In genomic region chr14:77975702-77976101, GRCm38 (mm10) we compare ENCODE assay signal across 28 mouse cellular contexts.
A peak's percentile ranks its signal among the peaks of the same experiment; 100 is the strongest.
DNase-seq lines count a peak whose midpoint lies in the region; ATAC-seq and TF ChIP-seq lines count a peak whose summit lies in the region.
"Had no signal": no experiment of that assay in that cellular context is flagged by ENCODE, and none has a peak within 500 bp of the region (broad histone marks: within the 10 kb centered on the region; RNA-seq: fewer than 3 reads in every experiment).

No protein-coding gene starts in this region.

- no peaks in the 10 kb centered on the region for H3K9me3 ChIP-seq in kidney, postnatal 0 days (replicated peaks; ENCODE audit: low read length)
- no peaks in the 10 kb centered on the region for H3K9me3 ChIP-seq in midbrain, embryonic 11.5 days (ENCODE audit: control insufficient read depth, low read length)
- H3K9me3 ChIP-seq in midbrain, embryonic 16.5 days (replicated peaks; ENCODE audit: control insufficient read depth, low read length, poor library complexity, severe bottlenecking): no peaks in the 10 kb centered on the region
- H3K9me3 ChIP-seq in forebrain, embryonic 11.5 days (ENCODE audit: control insufficient read depth, low read length): no peaks in the 10 kb centered on the region
- H3K9me3 ChIP-seq: forebrain, embryonic 10.5 days; heart, embryonic 15.5 days; intestine, embryonic 15.5 days; limb, embryonic 15.5 days; liver, embryonic 15.5 days; midbrain, embryonic 13.5 days; neural tube, embryonic 12.5 days had no signal

- no peak overlapping the region for H3K27ac ChIP-seq in kidney, postnatal 0 days
- H3K27ac ChIP-seq in midbrain, embryonic 11.5 days (ENCODE audit: low read depth, low read length): no peak overlapping the region
- H3K27ac ChIP-seq in midbrain, embryonic 16.5 days (ENCODE audit: low read length): no peak overlapping the region
- H3K27ac ChIP-seq in forebrain, embryonic 11.5 days (ENCODE audit: low read depth, low read length): no peak overlapping the region
- H3K27ac ChIP-seq: forebrain, embryonic 10.5 days; heart, embryonic 15.5 days; intestine, embryonic 15.5 days; liver, embryonic 15.5 days; midbrain, embryonic 13.5 days; neural tube, embryonic 12.5 days had no signal

- 57% methylated on average over 8 of the region's 8 CpGs for WGBS in kidney, postnatal 0 days
- WGBS in midbrain, embryonic 11.5 days: 90% methylated on average over 8 of the region's 8 CpGs
- WGBS in midbrain, embryonic 16.5 days: 85% methylated on average over 8 of the region's 8 CpGs
- WGBS in forebrain, embryonic 11.5 days: 85% methylated on average over 8 of the region's 8 CpGs

- no peak for TF ChIP-seq POLR2A in myocyte (IDR thresholded peaks at IDR 0.05; ENCODE audit: insufficient read length, low read depth)

- H3ac ChIP-seq in myocyte (ENCODE audit: control insufficient read depth, insufficient read length): no peak overlapping the region

- ATAC-seq in kidney, postnatal 0 days (replicated peaks; ENCODE audit: low FRiP score, low read depth): no peak
- ATAC-seq in midbrain, embryonic 11.5 days (ENCODE audit: low FRiP score): no peak
- ATAC-seq in midbrain, embryonic 16.5 days: no peak
- ATAC-seq in forebrain, embryonic 11.5 days (replicated peaks; ENCODE audit: low FRiP score): no peak
- ATAC-seq: activated CD4-positive, CD25-positive, alpha-beta regulatory T cell, adult 4 months; intestine, embryonic 15.5 days; midbrain, embryonic 13.5 days had no signal

- no peaks in the 10 kb centered on the region for H3K27me3 ChIP-seq in kidney, postnatal 0 days (ENCODE audit: insufficient read depth, low read length)
- no peaks in the 10 kb centered on the region for H3K27me3 ChIP-seq in midbrain, embryonic 11.5 days (ENCODE audit: control insufficient read depth, insufficient read depth, low read length)
- no peaks in the 10 kb centered on the region for H3K27me3 ChIP-seq in midbrain, embryonic 16.5 days (ENCODE audit: control insufficient read depth, insufficient read depth, low read depth, low read length)
- no peaks in the 10 kb centered on the region for H3K27me3 ChIP-seq in myocyte (ENCODE audit: control insufficient read depth, insufficient read depth, insufficient read length)
- no peaks in the 10 kb centered on the region for H3K27me3 ChIP-seq in forebrain, embryonic 11.5 days (ENCODE audit: control insufficient read depth, insufficient read depth, low read length)
- H3K27me3 ChIP-seq: CH12.LX; heart, embryonic 15.5 days; intestine, embryonic 15.5 days; limb, embryonic 15.5 days; liver, embryonic 15.5 days; midbrain, embryonic 13.5 days; neural tube, embryonic 12.5 days had no signal

- TF ChIP-seq CTCF in kidney, postnatal 0 days (IDR thresholded peaks at IDR 0.05; ENCODE audit: low read depth): no peak

- peak overlapping the region; percentile 32 for H3K4me2 ChIP-seq in kidney, postnatal 0 days (ENCODE audit: low read length)
- no peak overlapping the region for H3K4me2 ChIP-seq in midbrain, embryonic 11.5 days
- no peak overlapping the region for H3K4me2 ChIP-seq in midbrain, embryonic 16.5 days (ENCODE audit: low read length)
- H3K4me2 ChIP-seq in myocyte (ENCODE audit: low read depth): peak overlapping the region; percentile 45
- H3K4me2 ChIP-seq in forebrain, embryonic 11.5 days (ENCODE audit: low read depth, low read length, severe bottlenecking): no peak overlapping the region
- H3K4me2 ChIP-seq: heart, embryonic 15.5 days; hindbrain, embryonic 14.5 days; intestine, embryonic 15.5 days; limb, embryonic 15.5 days; liver, embryonic 15.5 days; midbrain, embryonic 13.5 days had no signal

- H3K9ac ChIP-seq in kidney, postnatal 0 days (ENCODE audit: low read depth, low read length): no peak overlapping the region
- no peak overlapping the region for H3K9ac ChIP-seq in midbrain, embryonic 11.5 days (ENCODE audit: low read length)
- H3K9ac ChIP-seq in midbrain, embryonic 16.5 days (ENCODE audit: low read depth, low read length): no peak overlapping the region
- H3K9ac ChIP-seq in forebrain, embryonic 11.5 days (ENCODE audit: low read length): no peak overlapping the region
- H3K9ac ChIP-seq: heart, embryonic 15.5 days; hindbrain, embryonic 14.5 days; intestine, embryonic 15.5 days; limb, embryonic 15.5 days; liver, embryonic 15.5 days; midbrain, embryonic 13.5 days; neural tube, embryonic 12.5 days had no signal

- no peak overlapping the region for H3K4me3 ChIP-seq in kidney, postnatal 0 days (replicated peaks; ENCODE audit: low read depth, low read length)
- no peak overlapping the region for H3K4me3 ChIP-seq in midbrain, embryonic 11.5 days (ENCODE audit: low read depth, low read length)
- no peak overlapping the region for H3K4me3 ChIP-seq in midbrain, embryonic 16.5 days (ENCODE audit: low read depth, low read length)
- H3K4me3 ChIP-seq in myocyte: no peak overlapping the region
- H3K4me3 ChIP-seq in forebrain, embryonic 11.5 days (ENCODE audit: low read depth, low read length): no peak overlapping the region
- H3K4me3 ChIP-seq: forebrain, embryonic 10.5 days; heart, embryonic 15.5 days; intestine, embryonic 15.5 days; limb, embryonic 15.5 days; liver, embryonic 15.5 days; midbrain, embryonic 13.5 days; neural tube, embryonic 12.5 days had no signal

- no peaks in the 10 kb centered on the region for H3K4me1 ChIP-seq in kidney, postnatal 0 days (replicated peaks; ENCODE audit: insufficient read depth, low read length)
- no peaks in the 10 kb centered on the region for H3K4me1 ChIP-seq in midbrain, embryonic 11.5 days (ENCODE audit: control insufficient read depth, insufficient read depth, low read length)
- H3K4me1 ChIP-seq in midbrain, embryonic 16.5 days (ENCODE audit: control insufficient read depth, insufficient read depth, low read length): no peaks in the 10 kb centered on the region
- H3K4me1 ChIP-seq in forebrain, embryonic 11.5 days (replicated peaks; ENCODE audit: control insufficient read depth, insufficient read depth, low read length): no peaks in the 10 kb centered on the region
- H3K4me1 ChIP-seq: forebrain, embryonic 10.5 days; heart, embryonic 15.5 days; limb, embryonic 15.5 days; liver, embryonic 15.5 days; midbrain, embryonic 13.5 days; neural tube, embryonic 12.5 days had no signal

- DNase-seq in kidney, postnatal 0 days (ENCODE audit: low spot score): peak; percentile 57
- no peak for DNase-seq in kidney, postnatal 36 days
- DNase-seq in midbrain, embryonic 11.5 days (ENCODE audit: low spot score, missing footprints): peak; percentile 28
- DNase-seq in Muller cell, postnatal 12 days (ENCODE audit: inconsistent ontology term): peak; percentile 1
- DNase-seq in forebrain, embryonic 11.5 days (ENCODE audit: low spot score): no peak
- DNase-seq in frontal cortex, postnatal 14 days (ENCODE audit: low spot score in 2 of 2): no peak
- DNase-seq: adrenal gland, postnatal 10 days; cerebellum, adult 8-10 months; cerebellum, postnatal 36 days; gastrocnemius, postnatal 36 days; heart, postnatal 36 days; kidney, postnatal 4 days; retina, postnatal 1 day; right cerebral cortex, postnatal 25 days; spleen, adult 18-20 months had no signal

- H3K79me2 ChIP-seq in myocyte (ENCODE audit: control insufficient read depth, insufficient read depth): no peaks in the 10 kb centered on the region

- H3K36me3 ChIP-seq in kidney, postnatal 0 days (ENCODE audit: insufficient read depth, low read length): no peaks in the 10 kb centered on the region
- H3K36me3 ChIP-seq in midbrain, embryonic 11.5 days (ENCODE audit: control insufficient read depth, insufficient read depth, low read length): no peaks in the 10 kb centered on the region
- no peaks in the 10 kb centered on the region for H3K36me3 ChIP-seq in midbrain, embryonic 16.5 days (ENCODE audit: control insufficient read depth, insufficient read depth, low read length)
- H3K36me3 ChIP-seq in myocyte (ENCODE audit: control insufficient read depth, insufficient read depth): no peaks in the 10 kb centered on the region
- H3K36me3 ChIP-seq in forebrain, embryonic 11.5 days (ENCODE audit: control insufficient read depth, insufficient read depth, low read length): no peaks in the 10 kb centered on the region
- H3K36me3 ChIP-seq: forebrain, embryonic 10.5 days; G1E; heart, embryonic 15.5 days; intestine, embryonic 15.5 days; limb, embryonic 15.5 days; liver, embryonic 15.5 days; midbrain, embryonic 13.5 days; neural tube, embryonic 12.5 days had no signal

TF ChIP-seq in myocyte, 11 proteins besides CTCF, POLR2A, EP300 and RAD21:
- TF ChIP-seq E2F4 (IDR thresholded peaks at IDR 0.05; ENCODE audit: insufficient read depth) (no peak), USF1 (IDR thresholded peaks at IDR 0.05; ENCODE audit: low read depth) (no peak), MAX (IDR thresholded peaks at IDR 0.05; ENCODE audit: low read depth) (no peak), TCF12 (IDR thresholded peaks at IDR 0.05; ENCODE audit: insufficient read depth, poor library complexity, severe bottlenecking) (no peak), SRF (IDR thresholded peaks at IDR 0.05; ENCODE audit: control insufficient read depth, insufficient read length, low read depth) (no peak), MYOD1 (IDR thresholded peaks at IDR 0.05; ENCODE audit: control insufficient read depth in 1 of 3, insufficient read length in 2 of 3, low read depth in 2 of 3) (no peak), POLR2AphosphoS2 (IDR thresholded peaks at IDR 0.05; ENCODE audit: insufficient read length, low read depth) (no peak), MYOG (IDR thresholded peaks at IDR 0.05; ENCODE audit: control insufficient read depth in 1 of 3, insufficient read depth in 1 of 3, insufficient read length in 2 of 3, low read depth in 2 of 3) (no peak), TCF3 (IDR thresholded peaks at IDR 0.05; ENCODE audit: insufficient read length, low read depth) (no peak), CEBPB (IDR thresholded peaks at IDR 0.05; ENCODE audit: insufficient read depth, poor library complexity, severe bottlenecking) (no peak), REST (IDR thresholded peaks at IDR 0.05; ENCODE audit: insufficient read depth, insufficient read length) (no peak)

Comparison
In these comparisons a context has a peak if more than half of its experiments do, and no peak if none do; other contexts are left out.
1. DNase-seq: peak in kidney, postnatal 0 days (single experiment), midbrain, embryonic 11.5 days (single experiment) and Muller cell, postnatal 12 days (single experiment); none in kidney, postnatal 36 days (0 of 2), forebrain, embryonic 11.5 days (single experiment) and frontal cortex, postnatal 14 days (0 of 2).
2. H3K4me2 ChIP-seq: peak in kidney, postnatal 0 days (single experiment) and myocyte (single experiment); none in midbrain, embryonic 11.5 days (single experiment), midbrain, embryonic 16.5 days (single experiment) and forebrain, embryonic 11.5 days (single experiment).